Mouse (Mus musculus): ENCODE measurements at regions not wholly inside any gene's neighbourhood (a gene's known extent, or its start where the extent isn't known, plus 50 kb on each side); places are given as distances from the start of the nearest gene placed in this dataset.
A peak's percentile ranks its signal among the peaks of the same experiment; 100 is the strongest.

- Histone ChIP-seq H3K79me2 (replicated peaks; ENCODE audit: control insufficient read depth, extremely low read depth, insufficient read depth, poor library complexity, severe bottlenecking) (no peaks in the 10 kb centered on the region), H3K4me1 (ENCODE audit: control insufficient read depth in 1 of 2, insufficient read depth in 2 of 2) (no peaks in the 10 kb centered on the region), H3K9ac (ENCODE audit: insufficient read depth, low read depth) (no peak overlapping the region), H3K4me2 (ENCODE audit: insufficient read depth, low read depth, poor library complexity, severe bottlenecking) (no peak overlapping the region), H3K27me3 (replicated peaks) (no peaks in the 10 kb centered on the region), H3K27ac (ENCODE audit: insufficient read depth, low read depth) (no peak overlapping the region), H3K36me3 (replicated peaks in 1 of 2; ENCODE audit: control insufficient read depth in 1 of 2, insufficient read depth in 1 of 2, low read length in 1 of 2) (no peaks in the 10 kb centered on the region), H3K9me3 (replicated peaks; ENCODE audit: low read length) (peaks cover 64% of the 10 kb centered on the region), H3K4me3 (replicated peaks in 1 of 3; ENCODE audit: low read depth in 2 of 3, low read length in 2 of 3, poor library complexity in 1 of 3) (no peak overlapping the region)
- in situ Hi-C loops (cut with MboI; ENCODE audit: low pct_ligation_motif_present, low pct_unique_long_range_greater_than_20kb, low sequenced_read_pairs) (no loop called here), dilution Hi-C loops (cut with MboI; ENCODE audit: extremely low pct_ligation_motif_present, extremely low pct_unique_long_range_greater_than_20kb, low sequenced_read_pairs) (no loop called here)
- TF ChIP-seq E2F4 (IDR thresholded peaks at IDR 0.05; ENCODE audit: insufficient replicate concordance, low read depth, low read length) (no peak), ELF1 (IDR thresholded peaks at IDR 0.05; ENCODE audit: low read depth, low read length) (no peak), CHD2 (IDR thresholded peaks at IDR 0.05; ENCODE audit: low read length) (no peak), TCF12 (IDR thresholded peaks at IDR 0.05; ENCODE audit: low read depth, low read length) (no peak), JUND (conservative IDR thresholded peaks at IDR 0.05; ENCODE audit: low read depth, low read length) (no peak), MAX (IDR thresholded peaks at IDR 0.05; ENCODE audit: low read length) (no peak), SIN3A (IDR thresholded peaks at IDR 0.05; ENCODE audit: low read length) (no peak), POLR2AphosphoS2 (IDR thresholded peaks at IDR 0.05; ENCODE audit: low read depth, low read length) (no peak), CHD1 (IDR thresholded peaks at IDR 0.05; ENCODE audit: low read depth, low read length) (no peak), POLR2A (IDR thresholded peaks at IDR 0.05; ENCODE audit: low read depth, low read length) (no peak), USF2 (conservative IDR thresholded peaks at IDR 0.05; ENCODE audit: low read depth, low read length) (no peak), NRF1 (IDR thresholded peaks at IDR 0.05; ENCODE audit: low read depth, low read length) (no peak), JUN (IDR thresholded peaks at IDR 0.05; ENCODE audit: insufficient read depth, low read depth, low read length) (no peak), MYC (IDR thresholded peaks at IDR 0.05; ENCODE audit: low read depth, low read length) (no peak), ETS1 (conservative IDR thresholded peaks at IDR 0.05; ENCODE audit: low read depth, low read length) (no peak), UBTF (IDR thresholded peaks at IDR 0.05; ENCODE audit: low read depth, low read length) (no peak), ZC3H11A (IDR thresholded peaks at IDR 0.05; ENCODE audit: low read depth, low read length) (no peak), BHLHE40 (IDR thresholded peaks at IDR 0.05; ENCODE audit: low read depth, low read length) (no peak)
- no peak for DNase-seq (ENCODE audit: extremely low read depth)
Observed at GRCm38 (mm10) chr4:127452081-127452480, 94.1 kb upstream of the Gjb5 start.

GRCm38 (mm10) chr4:127445300-127445699 lies 87.3 kb upstream of the Gjb5 start:
- Histone ChIP-seq H3K4me1 (ENCODE audit: control insufficient read depth in 1 of 2, insufficient read depth in 2 of 2) (no peaks in the 10 kb centered on the region), H3K27me3 (replicated peaks) (no peaks in the 10 kb centered on the region), H3K4me2 (ENCODE audit: insufficient read depth, low read depth, poor library complexity, severe bottlenecking) (no peak overlapping the region), H3K9me3 (replicated peaks; ENCODE audit: low read length) (peaks cover 58% of the 10 kb centered on the region), H3K4me3 (replicated peaks in 1 of 3; ENCODE audit: low read depth in 2 of 3, low read length in 2 of 3, poor library complexity in 1 of 3) (no peak overlapping the region), H3K36me3 (replicated peaks in 1 of 2; ENCODE audit: control insufficient read depth in 1 of 2, insufficient read depth in 1 of 2, low read length in 1 of 2) (no peaks in the 10 kb centered on the region), H3K79me2 (replicated peaks; ENCODE audit: control insufficient read depth, extremely low read depth, insufficient read depth, poor library complexity, severe bottlenecking) (no peaks in the 10 kb centered on the region), H3K9ac (ENCODE audit: insufficient read depth, low read depth) (no peak overlapping the region), H3K27ac (ENCODE audit: insufficient read depth, low read depth) (no peak overlapping the region)
- no peak for DNase-seq (ENCODE audit: extremely low read depth)
- in situ Hi-C loops (cut with MboI; ENCODE audit: low pct_ligation_motif_present, low pct_unique_long_range_greater_than_20kb, low sequenced_read_pairs), result no loop called here
- no peak for TF ChIP-seq TCF12 (IDR thresholded peaks at IDR 0.05; ENCODE audit: low read depth, low read length)
- peak in 1 of 2 experiments; percentile 8; a peak in 1 of 4 replicates for TF ChIP-seq CTCF (conservative IDR thresholded peaks at IDR 0.05 in 1 of 2, IDR thresholded peaks at IDR 0.05 in 1 of 2; ENCODE audit: low read depth in 2 of 2, low read length in 2 of 2)
- dilution Hi-C loops (cut with MboI; ENCODE audit: extremely low pct_ligation_motif_present, extremely low pct_unique_long_range_greater_than_20kb, low sequenced_read_pairs), result no loop called here

Data from CH12.LX (cell line).